Mouse (Mus musculus) cerebellum, postnatal 14 days (tissue): ENCODE data around the gene Olfr153.
A peak's percentile ranks its signal among the peaks of the same experiment; 100 is the strongest.
"Not testable (repeated sequence)": the region's sequence is repeated elsewhere in the genome, so short reads cannot be mapped to it uniquely, and the experiment has no call there.

Experiments used
- DNase-seq, 2 experiments: peaks; one replicate each; pipeline ENCODE4 v3.0.0; 2021; ENCODE audit warnings: mixed read lengths in 2 of 2

Gene Olfr153

DNA sequence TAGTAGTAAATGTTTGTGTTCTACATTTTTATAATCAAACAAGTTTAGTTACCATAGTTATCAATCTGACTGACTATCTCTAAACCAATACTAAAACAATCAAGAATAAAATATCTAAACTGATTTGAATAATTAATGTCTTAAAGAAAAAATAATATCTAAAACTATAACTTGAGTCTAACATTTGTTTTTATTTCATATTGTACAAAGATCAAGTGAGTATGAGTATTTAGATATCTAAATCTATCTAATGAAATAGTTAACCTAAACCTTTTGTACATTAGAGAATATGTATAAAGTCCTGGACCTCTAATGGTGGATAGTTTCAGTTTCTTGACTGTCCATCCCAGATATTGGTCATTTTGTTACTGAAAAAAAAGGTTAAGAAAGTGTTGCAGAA lies at the start of gene Olfr153:
Gene Olfr153, plus strand, starts transcription at position 301 of the 400 bp plus-strand sequence.
- DNase-seq = no peak

DNA sequence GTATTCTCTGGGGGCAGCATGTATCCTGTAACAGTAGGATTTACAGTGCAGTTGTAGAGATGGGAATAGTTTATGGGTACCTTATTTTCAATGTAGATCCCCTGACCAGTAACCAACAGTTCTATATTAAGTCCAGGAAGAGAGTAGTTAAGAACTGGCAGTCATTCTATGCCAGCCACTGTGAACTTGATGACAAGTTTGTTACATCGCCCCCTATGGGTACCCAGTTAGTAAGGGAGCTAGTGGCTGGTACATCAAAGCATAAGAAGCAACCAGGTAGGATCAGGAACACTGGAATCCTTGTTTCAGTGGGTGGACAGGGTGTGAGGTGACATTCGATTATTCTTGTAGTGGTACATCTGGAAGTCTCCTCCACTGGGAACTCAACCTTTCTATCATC lies 49.3 kb upstream of the Olfr153 start:
- no peak for DNase-seq

DNA sequence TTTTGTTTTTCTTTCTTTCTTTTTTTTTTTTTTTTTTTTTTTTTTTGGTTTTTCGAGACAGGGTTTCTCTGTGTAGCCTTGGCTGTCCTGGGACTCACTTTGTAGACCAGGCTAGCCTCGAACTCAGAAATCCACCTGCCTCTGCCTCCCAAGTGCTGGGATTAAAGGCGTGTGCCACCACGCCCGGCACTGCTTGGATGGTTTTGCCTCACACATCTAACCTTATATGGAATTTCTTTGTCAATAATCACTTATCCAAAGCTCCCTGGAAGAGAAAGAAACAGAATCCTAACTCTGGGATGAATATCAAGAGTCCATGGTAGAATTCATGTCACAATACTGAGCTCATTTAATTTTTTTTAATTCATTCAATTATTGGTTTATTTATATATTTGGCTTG lies 34.6 kb upstream of the Olfr153 start, which contains the start of gene Pramel7:
Gene Pramel7, minus strand, starts transcription at position 101 of the 400 bp plus-strand sequence.
- not testable (repeated sequence) for DNase-seq

DNA sequence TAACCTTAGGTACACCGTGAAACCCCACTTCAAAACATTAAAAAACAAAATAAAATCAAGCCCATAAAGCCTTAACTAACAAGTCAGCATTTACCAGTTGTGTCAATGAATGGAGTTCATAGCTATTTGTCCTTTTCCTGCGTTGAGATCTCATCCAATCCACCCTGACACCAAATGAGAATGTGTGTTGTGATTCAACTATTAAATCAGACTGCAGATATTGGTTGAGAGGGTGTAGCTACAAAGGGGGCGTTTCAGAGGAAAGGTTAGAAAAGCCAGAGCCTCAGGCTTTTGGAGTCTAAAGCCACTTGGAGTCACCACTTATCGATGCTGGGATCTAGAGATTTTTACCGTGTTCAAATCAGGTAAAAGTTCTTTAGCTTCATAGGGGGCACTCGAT lies 25.3 kb upstream of the Olfr153 start, which contains the start of gene Pramel6:
Gene Pramel6, plus strand, starts transcription at position 301 of the 400 bp plus-strand sequence.
- DNase-seq = no peak

DNA sequence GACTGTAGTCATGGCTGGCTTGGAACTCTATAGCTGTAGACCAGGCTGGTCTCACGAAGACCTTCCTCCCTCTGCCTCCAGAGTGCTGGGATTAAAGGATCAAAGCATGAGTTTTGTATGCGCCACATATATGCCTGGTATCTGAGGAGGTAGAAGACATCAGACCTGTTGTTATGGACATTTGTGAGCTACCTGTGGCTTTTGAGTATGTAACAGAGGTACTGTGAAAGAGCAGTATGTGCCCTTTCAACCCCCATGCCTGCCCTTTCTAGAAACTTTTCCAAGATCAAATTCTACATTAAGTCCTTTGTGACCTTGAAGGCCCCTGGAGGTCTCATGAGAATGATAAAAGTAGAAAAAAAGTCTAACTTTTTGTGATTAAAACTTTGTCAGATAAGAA lies 16.6 kb upstream of the Olfr153 start:
- no peak for DNase-seq

DNA sequence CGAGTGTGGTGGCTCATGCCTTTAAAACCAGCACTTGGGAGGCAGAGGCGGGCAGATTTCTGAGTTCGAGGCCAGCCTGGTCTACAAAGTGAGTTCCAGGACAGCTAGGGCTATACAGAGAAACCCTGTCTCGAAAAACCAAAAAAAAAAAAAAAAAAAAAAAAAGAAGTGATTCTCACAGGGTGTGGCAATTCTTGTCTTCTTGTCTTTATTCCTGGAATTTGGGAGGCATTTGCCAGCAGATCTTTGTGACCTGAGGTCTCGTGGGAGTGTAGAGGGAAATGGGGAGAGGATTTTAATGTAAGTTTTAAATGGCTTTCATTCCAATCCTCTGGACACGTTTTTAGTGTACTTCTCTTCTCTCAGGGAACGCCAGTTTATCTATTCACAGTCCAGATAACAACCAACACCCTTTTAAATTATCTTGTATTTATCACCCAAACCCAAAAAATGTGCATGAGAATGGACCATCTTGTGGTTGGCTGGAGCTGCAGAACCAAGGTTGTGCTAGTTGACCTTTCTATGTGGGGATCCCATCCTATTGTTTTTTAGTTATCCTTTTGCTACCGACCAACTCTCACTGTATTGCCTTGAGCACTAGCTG lies 16.0 kb upstream of the Olfr153 start:
- DNase-seq = no peak

DNA sequence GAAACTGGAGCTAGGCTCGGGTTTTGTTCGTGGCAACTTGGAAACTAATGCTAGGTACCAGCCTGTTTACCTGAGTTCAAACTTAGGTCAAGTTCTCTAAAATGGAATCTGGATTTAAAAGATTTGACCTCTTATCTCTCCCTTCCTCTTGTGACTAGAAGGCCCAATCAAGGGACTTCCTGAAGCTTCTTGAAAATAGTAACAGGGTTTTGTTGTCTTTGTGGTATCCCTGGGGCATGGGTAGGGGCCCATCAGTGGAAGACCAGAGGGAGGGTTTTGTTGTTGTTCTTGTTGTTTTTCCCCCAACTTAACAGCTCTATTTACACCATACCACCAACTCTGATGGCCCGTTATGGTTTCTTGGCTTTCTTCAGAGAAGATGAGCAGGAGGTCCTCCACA lies 15.0 kb upstream of the Olfr153 start:
- no peak for DNase-seq

DNA sequence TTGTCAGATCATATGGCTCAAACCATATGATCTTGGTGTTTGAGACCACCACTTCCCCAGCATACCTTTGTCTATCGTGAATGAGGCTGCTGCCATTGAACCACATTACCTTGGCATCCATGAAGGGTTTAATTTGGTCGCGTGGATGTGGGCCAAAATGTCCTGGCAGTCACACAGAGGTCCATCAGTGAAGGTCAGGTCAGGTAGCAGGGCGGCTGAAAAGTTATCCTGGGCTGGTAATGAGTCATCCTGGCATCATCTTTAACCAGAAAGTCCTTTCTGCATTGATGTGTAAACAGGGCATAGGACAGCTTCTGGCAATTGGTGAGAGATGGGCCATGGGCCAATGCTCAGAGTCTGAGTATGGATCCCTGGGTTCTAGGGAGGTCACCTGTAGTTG lies 10.9 kb upstream of the Olfr153 start:
- DNase-seq = peak; percentile 5 to 37

DNA sequence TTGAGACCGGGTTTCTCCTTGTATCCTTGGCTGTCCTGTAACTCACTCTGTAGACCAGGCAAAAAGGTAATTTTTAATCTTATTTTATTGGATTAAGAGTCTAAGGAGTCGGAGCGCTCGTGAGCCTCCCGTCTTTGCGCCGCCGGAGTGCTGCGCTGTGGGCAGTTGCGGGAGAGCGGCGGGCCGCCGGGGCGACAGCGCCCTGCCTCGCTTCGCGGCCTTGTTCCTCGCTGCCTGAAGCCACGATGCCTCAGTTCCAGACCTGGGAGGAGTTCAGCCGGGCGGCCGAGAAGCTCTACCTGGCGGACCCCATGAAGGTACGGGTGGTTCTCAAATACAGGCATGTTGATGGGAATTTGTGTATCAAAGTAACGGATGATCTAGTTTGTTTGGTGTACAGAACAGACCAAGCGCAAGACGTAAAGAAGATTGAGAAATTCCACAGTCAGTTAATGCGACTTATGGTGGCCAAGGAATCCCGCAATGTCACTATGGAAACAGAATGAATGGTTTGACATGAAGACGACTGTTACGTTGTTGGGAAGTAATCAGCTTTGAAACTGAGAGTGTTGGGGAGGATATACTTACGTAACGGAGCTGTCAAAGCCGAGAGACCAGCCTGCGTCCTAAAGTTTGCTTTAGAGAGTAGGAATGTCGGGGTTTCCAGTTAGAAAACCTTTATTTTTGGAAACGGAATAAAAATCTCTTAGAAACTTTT lies 5.5 kb upstream of the Olfr153 start:
- DNase-seq = peak; percentile 12 to 32

DNA sequence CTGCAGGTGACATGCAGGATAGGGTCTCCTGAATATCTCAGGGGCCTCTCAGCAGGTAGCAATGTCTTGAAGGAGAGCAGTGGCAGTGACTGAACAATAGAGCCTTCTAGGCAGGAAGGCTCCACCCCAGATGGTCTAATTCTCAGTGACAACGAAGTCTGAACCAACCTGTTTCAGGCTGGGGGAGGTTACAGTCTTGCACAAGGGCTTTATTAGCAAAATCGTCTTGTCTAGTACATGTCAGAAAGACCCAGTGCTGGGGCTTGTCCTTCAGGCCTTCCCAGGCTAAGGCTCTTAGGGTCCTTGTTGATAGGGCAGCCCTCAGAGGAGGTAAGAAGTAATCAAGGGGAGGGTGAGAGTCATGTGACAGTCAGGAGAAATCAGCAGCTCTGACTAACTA lies 3.2 kb downstream of the Olfr153 start:
- no peak for DNase-seq

DNA sequence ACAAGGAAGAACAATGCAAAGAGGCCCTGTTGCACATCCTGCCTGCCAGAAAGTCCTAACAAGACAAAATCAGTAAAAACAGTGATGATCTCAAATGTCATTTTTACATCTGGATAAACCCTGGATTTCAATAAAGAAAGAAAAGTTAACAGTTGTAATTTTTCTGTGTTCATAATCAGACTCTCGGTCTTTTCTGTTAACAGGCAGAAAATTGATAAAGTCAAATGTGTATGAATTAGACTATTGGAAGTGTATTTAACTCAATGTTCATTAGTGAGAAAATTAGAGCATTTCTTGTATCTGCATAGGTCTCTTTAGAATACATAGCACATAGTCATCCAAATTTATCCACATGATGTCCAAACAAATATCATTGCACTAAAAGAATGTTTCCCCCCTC lies 13.8 kb downstream of the Olfr153 start, which contains the start of gene Olfr1128:
Gene Olfr1128, minus strand, starts transcription at position 101 of the 400 bp plus-strand sequence.
- DNase-seq = no peak

DNA sequence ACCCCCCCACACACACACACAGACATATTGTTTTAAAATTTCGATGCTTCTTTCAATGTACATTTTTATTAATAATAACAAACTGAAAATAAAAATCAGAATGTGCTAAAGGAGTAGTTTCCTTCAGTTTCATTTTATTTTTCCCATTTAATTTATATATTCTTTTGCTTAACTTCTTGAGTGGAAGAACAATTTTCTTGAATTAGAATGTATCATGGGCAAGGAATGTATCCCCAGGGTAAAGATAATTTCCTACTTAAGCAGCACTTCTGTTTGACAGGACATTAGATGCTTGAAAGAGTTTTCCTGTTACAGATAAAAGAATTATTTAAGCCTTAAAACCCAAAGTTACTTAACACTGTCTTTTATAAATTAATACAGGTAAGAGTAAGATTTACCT lies 42.0 kb downstream of the Olfr153 start, which contains the start of gene Olfr1129:
Gene Olfr1129, plus strand, starts transcription at position 301 of the 400 bp plus-strand sequence.
- not testable (repeated sequence) for DNase-seq
